Mouse (Mus musculus) thymus, adult 2 months (tissue): ENCODE measurements around the gene Syt17.

ENCODE experiments used
- CTCF ChIP-seq: fragments of 200-500 bp; IDR thresholded peaks from 2 replicates; pipeline ENCODE4 v1.5.1; 2012; ENCODE audit warnings: mild to moderate bottlenecking, control low read depth, low read length, moderate library complexity, borderline replicate concordance; ENCODE audit not compliant: control insufficient read depth, poor library complexity, insufficient read depth; ENCODE audit errors: extremely low read depth
- POLR2A ChIP-seq: fragments of 200-500 bp; IDR thresholded peaks from 2 replicates; pipeline ENCODE4 v1.6.1; 2012; ENCODE audit warnings: mild to moderate bottlenecking, low read length, control low read depth, moderate library complexity; ENCODE audit not compliant: control insufficient read depth, poor library complexity, insufficient read depth; ENCODE audit errors: extremely low read depth

DNA sequence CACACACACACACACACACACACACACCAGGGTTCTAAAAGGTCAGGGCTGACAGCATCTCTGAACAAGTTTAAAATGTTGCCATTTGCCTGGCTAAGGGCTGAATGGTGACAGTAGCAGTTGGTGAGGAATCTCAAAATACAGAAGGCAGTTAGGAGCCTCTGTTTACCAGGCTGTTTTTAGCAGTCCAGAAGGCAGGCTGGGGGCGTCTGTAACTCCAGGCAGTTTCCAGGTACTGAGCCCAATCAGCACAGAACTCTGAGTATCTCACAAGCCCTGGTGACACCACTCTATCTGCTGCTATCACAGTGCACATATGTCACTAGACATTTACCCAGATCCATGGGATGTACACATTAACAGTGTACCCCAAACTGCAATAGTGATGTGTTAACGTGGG, 19.1 kb downstream of the Syt17 start:
- no peak for TF ChIP-seq CTCF
- TF ChIP-seq POLR2A = no peak
